Mouse (Mus musculus) liver, adult 2 months (tissue): ENCODE data around the gene E130309D02Rik.

Source experiments
- CTCF ChIP-seq: fragments of 200-500 bp; IDR thresholded peaks from 2 replicates; pipeline ENCODE4 v1.5.1; 2011; ENCODE audit warnings: low read depth, low read length, control low read depth
- POLR2A ChIP-seq: fragments of 200-500 bp; IDR thresholded peaks from 2 replicates; pipeline ENCODE4 v1.6.1; 2011; ENCODE audit warnings: low read length, control low read depth; ENCODE audit not compliant: insufficient read depth; ENCODE audit errors: extremely low read depth

GRCm38 (mm10) chr5:143359263-143359662, 44.1 kb upstream of the E130309D02Rik start:
- TF ChIP-seq CTCF (no peak), POLR2A (no peak)
